11 mouse cellular contexts compared by ENCODE assay signal in the genomic region with DNA sequence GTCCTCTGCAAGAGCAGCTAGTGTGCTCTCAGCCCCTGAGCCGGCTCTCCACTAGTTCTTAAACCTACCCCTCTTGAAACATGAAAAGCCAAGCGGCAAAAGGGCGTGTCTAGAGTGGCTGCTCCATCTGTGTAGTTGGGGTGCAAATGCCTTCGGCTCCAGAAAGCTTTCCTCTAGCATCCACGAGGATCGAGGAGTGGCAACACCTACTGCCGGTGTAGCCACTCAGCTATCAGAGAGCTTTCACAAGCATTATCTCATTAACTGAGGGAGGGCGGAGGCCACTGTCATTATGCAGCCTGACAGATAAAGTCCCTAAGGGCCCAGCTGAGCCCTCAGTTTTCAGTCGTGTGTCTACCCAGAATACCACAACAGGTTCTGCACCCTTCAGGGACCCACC. TPM values are rescaled to one million over a fixed set of nuclear protein-coding genes. Genes with fewer than 3 reads are reported as not detected.
DNase-seq lines count a peak whose midpoint lies in the region; ATAC-seq lines count a peak whose summit lies in the region.
"Had no signal": no experiment of that assay in that cellular context is flagged by ENCODE, and none has a peak within 500 bp of the region (broad histone marks: within the 10 kb centered on the region; RNA-seq: fewer than 3 reads in every experiment).

No protein-coding gene starts in this region.

- peaks cover 50% of the 10 kb centered on the region for H3K4me1 ChIP-seq in neural tube, embryonic 12.5 days
- H3K4me1 ChIP-seq in liver, embryonic 11.5 days (replicated peaks; ENCODE audit: control insufficient read depth, insufficient read depth, low read length), result peaks cover 90% of the 10 kb centered on the region
- peaks cover 31% of the 10 kb centered on the region for H3K4me1 ChIP-seq in forebrain, embryonic 12.5 days

- H3K27me3 ChIP-seq in neural tube, embryonic 12.5 days (replicated peaks), result peaks cover 9% of the 10 kb centered on the region
- H3K27me3 ChIP-seq in liver, embryonic 11.5 days (replicated peaks; ENCODE audit: control insufficient read depth, insufficient read depth, low read length), result no peaks in the 10 kb centered on the region
- peaks cover 40% of the 10 kb centered on the region for H3K27me3 ChIP-seq in forebrain, embryonic 12.5 days

- H3K9ac ChIP-seq in neural tube, embryonic 12.5 days, result no peak overlapping the region
- peak overlapping the region; percentile 61 for H3K9ac ChIP-seq in liver, embryonic 11.5 days (ENCODE audit: low read depth, low read length)
- H3K9ac ChIP-seq in forebrain, embryonic 12.5 days, result no peak overlapping the region

- intact Hi-C loops in left cerebral cortex, postnatal 14 days (cut with DNase I), result no loop called here

- WGBS in neural tube, embryonic 12.5 days, result 41% methylated on average over 9 of the region's 9 CpGs
- WGBS in liver, embryonic 11.5 days, result 18% methylated on average over 9 of the region's 9 CpGs
- WGBS in forebrain, embryonic 12.5 days, result 41% methylated on average over 9 of the region's 9 CpGs

- DNase-seq in embryo, embryonic 11 days, result peak; percentile 11
- DNase-seq in embryo, embryonic 9.5 days (ENCODE audit: extremely low spot score), result no peak
- DNase-seq in neural tube, embryonic 10.5 days (ENCODE audit: extremely low spot score, low spot score), result no peak
- no peak for DNase-seq in liver, embryonic 11.5 days (ENCODE audit: low spot score)
- DNase-seq in left cerebral cortex, postnatal 14 days (ENCODE audit: low spot score in 2 of 2), result no peak

- ATAC-seq in neural tube, embryonic 12.5 days (ENCODE audit: low FRiP score, low read depth), result no peak
- ATAC-seq in liver, embryonic 11.5 days (replicated peaks; ENCODE audit: low FRiP score), result peak; percentile 76
- peak; percentile 56 for ATAC-seq in megakaryocyte-erythroid progenitor cell, adult 5-6 weeks (replicated peaks; ENCODE audit: low FRiP score, low TSS enrichment, poor library complexity, severe bottlenecking)
- ATAC-seq in forebrain, embryonic 12.5 days (ENCODE audit: low FRiP score), result no peak

- no peaks in the 10 kb centered on the region for H3K9me3 ChIP-seq in neural tube, embryonic 12.5 days
- H3K9me3 ChIP-seq in liver, embryonic 11.5 days (ENCODE audit: control insufficient read depth, low read length), result no peaks in the 10 kb centered on the region
- no peaks in the 10 kb centered on the region for H3K9me3 ChIP-seq in forebrain, embryonic 12.5 days

- no peak overlapping the region for H3K4me3 ChIP-seq in neural tube, embryonic 12.5 days
- peak overlapping the region; percentile 38 for H3K4me3 ChIP-seq in liver, embryonic 11.5 days (ENCODE audit: low read depth, low read length)
- H3K4me3 ChIP-seq in forebrain, embryonic 12.5 days (replicated peaks), result no peak overlapping the region

- peak overlapping the region; percentile 31; the same call in 1 of the 2 replicates for H3K4me2 ChIP-seq in neural tube, embryonic 12.5 days (replicated peaks)
- H3K4me2 ChIP-seq in liver, embryonic 11.5 days, result peak overlapping the region; percentile 89
- H3K4me2 ChIP-seq in forebrain, embryonic 12.5 days, result no peak overlapping the region

- no peak overlapping the region for H3K27ac ChIP-seq in neural tube, embryonic 12.5 days
- peak overlapping the region; percentile 93 for H3K27ac ChIP-seq in liver, embryonic 11.5 days (ENCODE audit: low read depth, low read length)
- H3K27ac ChIP-seq in forebrain, embryonic 12.5 days, result no peak overlapping the region

- H3K36me3 ChIP-seq in neural tube, embryonic 12.5 days, result no peaks in the 10 kb centered on the region
- no peaks in the 10 kb centered on the region for H3K36me3 ChIP-seq in liver, embryonic 11.5 days (ENCODE audit: control insufficient read depth, insufficient read depth, low read length)
- H3K36me3 ChIP-seq in forebrain, embryonic 12.5 days (replicated peaks), result no peaks in the 10 kb centered on the region

RNA-seq across cellular contexts. Expression of gene Rhbdf2, which starts 6.7 kb away (rescaled TPM):
- polyA plus RNA-seq in neural tube, embryonic 12.5 days (2016; fragmentation: Nextera tagmentation; extraction: Ambion mirVana), result 4.9 and 6.5 TPM in 2 replicates
- 9.9 and 10.6 TPM in 2 replicates for polyA plus RNA-seq in liver, embryonic 11.5 days (2014; fragmentation: Nextera tagmentation; extraction: Ambion mirVana)
- total RNA-seq in megakaryocyte-erythroid progenitor cell, adult 5-6 weeks (2014; fragmentation: Nextera tagmentation), result 4.1 and 6.1 TPM in 2 replicates
- total RNA-seq in megakaryocyte-erythroid progenitor cell, adult 5-6 weeks (2017), result 1.3 and 3.3 TPM in 2 replicates
- polyA plus RNA-seq in forebrain, embryonic 12.5 days (2016; fragmentation: Nextera tagmentation; extraction: Ambion mirVana), result 1.4 and 1.9 TPM in 2 replicates
- 1 to 10 TPM; 1.5 to 1.9 TPM for total RNA-seq in left cerebral cortex, postnatal 14 days (2021)

RNA-seq across cellular contexts. Expression of gene Prcd, which starts 33.3 kb away (rescaled TPM):
- polyA plus RNA-seq in neural tube, embryonic 12.5 days (2016; fragmentation: Nextera tagmentation; extraction: Ambion mirVana), result 0.39 and 0.79 TPM in 2 replicates
- polyA plus RNA-seq in liver, embryonic 11.5 days (2014; fragmentation: Nextera tagmentation; extraction: Ambion mirVana), result 0.62 and 0.74 TPM in 2 replicates
- 2.1 TPM in 1 of 2 replicates, not detected in the other for total RNA-seq in megakaryocyte-erythroid progenitor cell, adult 5-6 weeks (2014; fragmentation: Nextera tagmentation)
- total RNA-seq in megakaryocyte-erythroid progenitor cell, adult 5-6 weeks (2017), result not detected in 2 replicates
- 0.76 and 1.3 TPM in 2 replicates for polyA plus RNA-seq in forebrain, embryonic 12.5 days (2016; fragmentation: Nextera tagmentation; extraction: Ambion mirVana)
- 1 to 10 TPM; 2.8 to 3.0 TPM for total RNA-seq in left cerebral cortex, postnatal 14 days (2021)
- total RNA-seq: common myeloid progenitor, adult 5-6 weeks had no signal

RNA-seq across cellular contexts. Expression of gene Aanat, which starts 33.8 kb away (rescaled TPM):
- polyA plus RNA-seq in neural tube, embryonic 12.5 days (2016; fragmentation: Nextera tagmentation; extraction: Ambion mirVana), result not detected in 2 replicates
- polyA plus RNA-seq in liver, embryonic 11.5 days (2014; fragmentation: Nextera tagmentation; extraction: Ambion mirVana), result not detected in 2 replicates
- not detected in 2 replicates for total RNA-seq in megakaryocyte-erythroid progenitor cell, adult 5-6 weeks (2014; fragmentation: Nextera tagmentation)
- total RNA-seq in megakaryocyte-erythroid progenitor cell, adult 5-6 weeks (2017), result not detected in 2 replicates
- 0.24 TPM in 1 of 2 replicates, not detected in the other for polyA plus RNA-seq in forebrain, embryonic 12.5 days (2016; fragmentation: Nextera tagmentation; extraction: Ambion mirVana)
- under 1 TPM; 0.34 to 0.35 TPM for total RNA-seq in left cerebral cortex, postnatal 14 days (2021)
- total RNA-seq: common myeloid progenitor, adult 5-6 weeks; gastrocnemius, postnatal 14 days had no signal
- polyA plus RNA-seq: small intestine, adult 2 months had no signal

RNA-seq across cellular contexts. Expression of gene Cygb, which starts 34.0 kb away (rescaled TPM):
- polyA plus RNA-seq in neural tube, embryonic 12.5 days (2016; fragmentation: Nextera tagmentation; extraction: Ambion mirVana), result 6.7 and 6.9 TPM in 2 replicates
- polyA plus RNA-seq in liver, embryonic 11.5 days (2014; fragmentation: Nextera tagmentation; extraction: Ambion mirVana), result 2.0 and 2.5 TPM in 2 replicates
- total RNA-seq in megakaryocyte-erythroid progenitor cell, adult 5-6 weeks (2014; fragmentation: Nextera tagmentation), result not detected in 2 replicates
- not detected in 2 replicates for total RNA-seq in megakaryocyte-erythroid progenitor cell, adult 5-6 weeks (2017)
- polyA plus RNA-seq in forebrain, embryonic 12.5 days (2016; fragmentation: Nextera tagmentation; extraction: Ambion mirVana), result 4.2 and 4.3 TPM in 2 replicates
- 10 to 100 TPM; 26.7 to 34.7 TPM for total RNA-seq in left cerebral cortex, postnatal 14 days (2021)
- total RNA-seq: common myeloid progenitor, adult 5-6 weeks had no signal

RNA-seq across cellular contexts. Expression of gene Ube2o, which starts 38.8 kb away (rescaled TPM):
- 34.3 and 37.6 TPM in 2 replicates for polyA plus RNA-seq in neural tube, embryonic 12.5 days (2016; fragmentation: Nextera tagmentation; extraction: Ambion mirVana)
- 13.5 and 13.9 TPM in 2 replicates for polyA plus RNA-seq in liver, embryonic 11.5 days (2014; fragmentation: Nextera tagmentation; extraction: Ambion mirVana)
- 9.2 and 28.8 TPM in 2 replicates for total RNA-seq in megakaryocyte-erythroid progenitor cell, adult 5-6 weeks (2014; fragmentation: Nextera tagmentation)
- 4.6 and 22.6 TPM in 2 replicates for total RNA-seq in megakaryocyte-erythroid progenitor cell, adult 5-6 weeks (2017)
- 12.5 and 17.3 TPM in 2 replicates for polyA plus RNA-seq in forebrain, embryonic 12.5 days (2016; fragmentation: Nextera tagmentation; extraction: Ambion mirVana)
- 100 to 1,000 TPM; 134 to 139 TPM for total RNA-seq in left cerebral cortex, postnatal 14 days (2021)

Comparison
In these comparisons a context has a peak if more than half of its experiments do, and no peak if none do; other contexts are left out.
1. ATAC-seq: peak in liver, embryonic 11.5 days (single experiment) and megakaryocyte-erythroid progenitor cell, adult 5-6 weeks (single experiment); none in neural tube, embryonic 12.5 days (single experiment) and forebrain, embryonic 12.5 days (single experiment).